Mouse (Mus musculus): ENCODE measurements around the gene Scn8a. TPM values are rescaled to one million over a fixed set of nuclear protein-coding genes. Genes with fewer than 3 reads are reported as not detected.

Scn8a gene
- polyA plus RNA-seq, 1 experiment, result not detected

DNA sequence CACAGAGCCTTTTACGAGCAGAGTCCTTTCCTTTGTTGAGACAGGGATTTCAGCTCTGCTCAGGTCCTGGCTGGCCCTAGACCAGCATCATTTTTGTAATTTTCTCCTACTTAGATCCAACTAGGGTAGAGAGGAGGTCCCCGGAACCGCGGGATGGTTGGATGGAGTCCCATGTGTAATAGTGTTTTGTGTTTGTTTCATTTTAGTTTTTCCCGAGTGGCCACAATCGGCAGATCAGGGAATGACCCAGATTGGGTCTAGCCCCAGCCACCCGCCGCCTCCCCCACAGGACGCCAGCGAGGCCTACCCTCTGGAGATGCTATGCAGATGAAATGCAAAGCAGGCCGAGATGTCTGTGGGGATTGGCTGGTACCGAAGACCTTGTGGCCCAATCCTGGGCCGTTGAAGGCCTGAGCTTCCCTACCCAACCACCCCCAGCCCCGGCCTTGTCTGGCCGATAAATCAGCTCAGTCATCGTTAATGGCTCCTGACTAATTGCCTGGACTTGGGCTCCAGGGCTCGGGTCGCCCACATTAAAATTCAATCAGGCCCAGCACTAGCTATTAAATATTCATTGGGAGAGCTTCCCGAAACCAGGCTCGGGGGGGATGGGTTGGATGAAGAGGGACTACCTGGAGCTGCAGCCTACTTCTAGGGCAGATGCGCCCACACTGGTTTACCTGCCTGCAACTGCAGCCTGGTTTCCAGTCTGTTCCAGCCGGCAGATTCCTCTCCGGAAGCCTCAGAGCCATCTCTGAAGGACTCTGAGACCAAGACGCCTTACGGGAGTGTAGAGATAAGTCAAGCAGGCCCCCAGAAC lies 223.4 kb downstream of the Scn8a start:
- no peaks in the 10 kb centered on the region for H3K79me2 ChIP-seq (ENCODE audit: control insufficient read depth, insufficient read depth)
- peaks cover 56% of the 10 kb centered on the region for H3K27me3 ChIP-seq (ENCODE audit: control insufficient read depth, insufficient read depth, insufficient read length)
- TF ChIP-seq CEBPB (IDR thresholded peaks at IDR 0.05; ENCODE audit: insufficient read depth, poor library complexity, severe bottlenecking) (no peak), USF1 (IDR thresholded peaks at IDR 0.05; ENCODE audit: low read depth) (no peak), MYOG (IDR thresholded peaks at IDR 0.05; ENCODE audit: control insufficient read depth in 1 of 3, insufficient read depth in 1 of 3, insufficient read length in 2 of 3, low read depth in 2 of 3) (no peak), E2F4 (IDR thresholded peaks at IDR 0.05; ENCODE audit: insufficient read depth) (no peak), MYOD1 (IDR thresholded peaks at IDR 0.05; ENCODE audit: control insufficient read depth in 1 of 3, insufficient read length in 2 of 3, low read depth in 2 of 3) (no peak), POLR2A (IDR thresholded peaks at IDR 0.05; ENCODE audit: insufficient read length, low read depth) (no peak), TCF3 (IDR thresholded peaks at IDR 0.05; ENCODE audit: insufficient read length, low read depth) (no peak), SRF (IDR thresholded peaks at IDR 0.05; ENCODE audit: control insufficient read depth, insufficient read length, low read depth) (no peak), REST (IDR thresholded peaks at IDR 0.05; ENCODE audit: insufficient read depth, insufficient read length) (no peak)
- no peak overlapping the region for H3ac ChIP-seq (ENCODE audit: control insufficient read depth, insufficient read length)
- H3K36me3 ChIP-seq (ENCODE audit: control insufficient read depth, insufficient read depth), result no peaks in the 10 kb centered on the region
- H3K4me2 ChIP-seq (ENCODE audit: low read depth), result no peak overlapping the region
- no peak overlapping the region for H3K4me3 ChIP-seq

DNA sequence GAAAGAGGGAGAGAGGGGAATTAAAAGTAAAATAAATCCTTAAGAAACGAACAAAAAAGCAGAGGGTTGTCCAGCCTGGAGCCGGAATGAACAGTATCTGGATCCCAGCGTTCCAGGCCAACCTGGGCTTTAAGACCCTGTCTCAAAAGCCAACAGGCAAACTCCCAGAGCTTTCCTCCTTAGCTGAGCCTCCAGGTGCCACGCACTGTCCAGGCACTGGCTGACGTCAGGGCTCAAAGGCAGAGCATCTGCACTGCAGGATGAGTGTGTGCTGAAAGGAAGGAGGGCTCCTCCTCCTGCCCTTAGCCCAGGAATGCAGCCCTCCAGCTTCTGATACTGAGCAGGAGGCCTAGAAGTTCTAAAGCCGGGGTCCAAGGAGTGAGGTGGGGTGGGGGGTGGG lies 224.3 kb downstream of the Scn8a start:
- H3K36me3 ChIP-seq (ENCODE audit: control insufficient read depth, insufficient read depth), result no peaks in the 10 kb centered on the region
- no peak overlapping the region for H3K4me3 ChIP-seq
- H3K79me2 ChIP-seq (ENCODE audit: control insufficient read depth, insufficient read depth), result no peaks in the 10 kb centered on the region
- TF ChIP-seq MAX (IDR thresholded peaks at IDR 0.05; ENCODE audit: low read depth) (no peak), TCF3 (IDR thresholded peaks at IDR 0.05; ENCODE audit: insufficient read length, low read depth) (no peak), REST (IDR thresholded peaks at IDR 0.05; ENCODE audit: insufficient read depth, insufficient read length) (no peak), SRF (IDR thresholded peaks at IDR 0.05; ENCODE audit: control insufficient read depth, insufficient read length, low read depth) (no peak), MYOD1 (IDR thresholded peaks at IDR 0.05; ENCODE audit: control insufficient read depth in 1 of 3, insufficient read length in 2 of 3, low read depth in 2 of 3) (no peak), CEBPB (IDR thresholded peaks at IDR 0.05; ENCODE audit: insufficient read depth, poor library complexity, severe bottlenecking) (no peak), E2F4 (IDR thresholded peaks at IDR 0.05; ENCODE audit: insufficient read depth) (no peak), TCF12 (IDR thresholded peaks at IDR 0.05; ENCODE audit: insufficient read depth, poor library complexity, severe bottlenecking) (no peak), POLR2A (IDR thresholded peaks at IDR 0.05; ENCODE audit: insufficient read length, low read depth) (no peak), POLR2AphosphoS2 (IDR thresholded peaks at IDR 0.05; ENCODE audit: insufficient read length, low read depth) (no peak), MYOG (IDR thresholded peaks at IDR 0.05; ENCODE audit: control insufficient read depth in 1 of 3, insufficient read depth in 1 of 3, insufficient read length in 2 of 3, low read depth in 2 of 3) (no peak)
- H3K4me2 ChIP-seq (ENCODE audit: low read depth), result no peak overlapping the region
- H3K27me3 ChIP-seq (ENCODE audit: control insufficient read depth, insufficient read depth, insufficient read length), result peaks cover 64% of the 10 kb centered on the region
- no peak overlapping the region for H3ac ChIP-seq (ENCODE audit: control insufficient read depth, insufficient read length)

- no peak for TF ChIP-seq REST (IDR thresholded peaks at IDR 0.05; ENCODE audit: insufficient read depth, insufficient read length)
- no peak for TF ChIP-seq USF1 (IDR thresholded peaks at IDR 0.05; ENCODE audit: low read depth)
- no peak for TF ChIP-seq E2F4 (IDR thresholded peaks at IDR 0.05; ENCODE audit: insufficient read depth)
- H3K27me3 ChIP-seq (ENCODE audit: control insufficient read depth, insufficient read depth, insufficient read length), result peaks cover 64% of the 10 kb centered on the region
- no peaks in the 10 kb centered on the region for H3K36me3 ChIP-seq (ENCODE audit: control insufficient read depth, insufficient read depth)
- no peak overlapping the region for H3K4me2 ChIP-seq (ENCODE audit: low read depth)
- no peaks in the 10 kb centered on the region for H3K79me2 ChIP-seq (ENCODE audit: control insufficient read depth, insufficient read depth)
- H3ac ChIP-seq (ENCODE audit: control insufficient read depth, insufficient read length), result no peak overlapping the region
- no peak overlapping the region for H3K4me3 ChIP-seq
These were observed 225.3 kb downstream of the Scn8a start for GRCm38 (mm10) chr15:101094979-101095378.

DNA sequence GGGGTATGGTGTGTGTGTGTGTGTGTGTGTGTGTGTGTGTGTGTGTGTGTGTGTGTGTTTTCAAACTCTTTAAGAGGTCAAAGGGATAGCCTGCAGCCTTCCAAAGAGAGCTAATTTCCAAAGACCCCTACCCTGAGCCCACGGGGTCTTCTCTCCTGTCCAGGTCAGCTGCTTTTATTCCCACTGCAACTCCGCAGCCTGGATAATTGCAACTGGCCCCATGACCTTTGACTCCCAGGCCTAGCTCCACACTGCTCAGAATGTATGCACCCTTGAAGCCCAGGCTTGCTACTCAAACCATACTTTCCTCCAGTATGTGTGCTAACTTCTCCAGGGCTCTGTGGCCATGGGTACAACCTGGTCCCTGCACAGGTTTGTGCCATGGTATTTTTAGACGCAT lies 225.7 kb downstream of the Scn8a start:
- Histone ChIP-seq H3K4me3 (no peak overlapping the region), H3K36me3 (ENCODE audit: control insufficient read depth, insufficient read depth) (no peaks in the 10 kb centered on the region), H3ac (ENCODE audit: control insufficient read depth, insufficient read length) (no peak overlapping the region), H3K4me2 (ENCODE audit: low read depth) (no peak overlapping the region), H3K27me3 (ENCODE audit: control insufficient read depth, insufficient read depth, insufficient read length) (peaks cover 63% of the 10 kb centered on the region), H3K79me2 (ENCODE audit: control insufficient read depth, insufficient read depth) (no peaks in the 10 kb centered on the region)
- TF ChIP-seq POLR2AphosphoS2 (IDR thresholded peaks at IDR 0.05; ENCODE audit: insufficient read length, low read depth) (no peak), SRF (IDR thresholded peaks at IDR 0.05; ENCODE audit: control insufficient read depth, insufficient read length, low read depth) (no peak)

Other genes with a start within 250 kb of the Scn8a start
- 2.0 TPM for gene Smagp, start 232.9 kb upstream of the Scn8a start, polyA plus RNA-seq (2012; fragmentation: generic; extraction: Trizol)
- not detected for gene Bin2, start 200.3 kb upstream of the Scn8a start, polyA plus RNA-seq (2012; fragmentation: generic; extraction: Trizol)
- 23.5 TPM for gene Cela1, start 181.9 kb upstream of the Scn8a start, polyA plus RNA-seq (2012; fragmentation: generic; extraction: Trizol)
- 26.0 TPM for gene Galnt6, start 140.5 kb upstream of the Scn8a start, polyA plus RNA-seq (2012; fragmentation: generic; extraction: Trizol)
- 13.3 TPM for gene Slc4a8, start 108.1 kb upstream of the Scn8a start, polyA plus RNA-seq (2012; fragmentation: generic; extraction: Trizol)
- gene Gm47841, start 177.5 kb downstream of the Scn8a start, polyA plus RNA-seq (2012; fragmentation: generic; extraction: Trizol), result not detected
- 0.02 TPM for gene Fignl2, start 208.7 kb downstream of the Scn8a start, polyA plus RNA-seq (2012; fragmentation: generic; extraction: Trizol)
- gene Ankrd33, start 245.9 kb downstream of the Scn8a start, polyA plus RNA-seq (2012; fragmentation: generic; extraction: Trizol), result not detected